17 mouse cellular contexts compared by ENCODE assay signal in genomic region chr9:76331081-76331480, GRCm38 (mm10). TPM values are rescaled to one million over a fixed set of nuclear protein-coding genes. Genes with fewer than 3 reads are reported as not detected.
A peak's percentile ranks its signal among the peaks of the same experiment; 100 is the strongest.
DNase-seq lines count a peak whose midpoint lies in the region; ATAC-seq lines count a peak whose summit lies in the region.
"Had no signal": no experiment of that assay in that cellular context is flagged by ENCODE, and none has a peak within 500 bp of the region (broad histone marks: within the 10 kb centered on the region; RNA-seq: fewer than 3 reads in every experiment).

No protein-coding gene starts in this region.

- DNase-seq in layer of hippocampus, adult 11-12 months (ENCODE audit: low spot score): peak; percentile 53
- no peak for DNase-seq in layer of hippocampus, postnatal 25 days (ENCODE audit: extremely low spot score in 1 of 2, low spot score in 1 of 2)
- DNase-seq in cerebellum, adult 9-10 months: peak; percentile 54
- DNase-seq in cerebellum, postnatal 25 days: peak; percentile 30 to 51
- peak; percentile 15 to 28 for DNase-seq in left cerebral cortex, postnatal 36 days (ENCODE audit: low spot score in 2 of 2)
- no peak for DNase-seq in gastrocnemius, adult 18-20 months (ENCODE audit: low spot score)
- DNase-seq in adrenal gland, postnatal 25 days: no peak
- DNase-seq: adrenal gland, adult 8-10 months; gastrocnemius, adult 2 months; heart, adult 2 months; midbrain, embryonic 14.5 days; thymus, postnatal 36 days had no signal

- no peak for ATAC-seq in monocyte, adult 5-6 weeks (replicated peaks; ENCODE audit: insufficient number of reproducible peaks, low FRiP score, low TSS enrichment, poor library complexity, severe bottlenecking)
- ATAC-seq: CD4-positive, CD25-positive, alpha-beta regulatory T cell, adult 4 months; intestine, embryonic 16.5 days had no signal

- intact Hi-C loops in left cerebral cortex, postnatal 36 days (cut with DNase I): no loop called here

RNA-seq across cellular contexts. Expression of gene Hcrtr2, which starts 7.4 kb away (rescaled TPM):
- total RNA-seq in layer of hippocampus, postnatal 25 days (2021): 1 to 10 TPM; 2.9 to 4.2 TPM
- total RNA-seq in left cerebral cortex, postnatal 36 days (2021): 1 to 10 TPM; 2.0 to 2.9 TPM
- 0.11 to 0.87 TPM (median 0.48 TPM) in 3 replicates for total RNA-seq in monocyte, adult 5-6 weeks (2017)
- not detected for total RNA-seq in gastrocnemius, adult 18-20 months (2021)
- total RNA-seq in adrenal gland, postnatal 25 days (2021): 0.82 and 1.00 TPM in 2 replicates
- total RNA-seq: gastrocnemius, adult 2 months; heart, adult 2 months; megakaryocyte progenitor cell, adult 5-6 weeks; MEL had no signal

Comparison
In these comparisons a context has a peak if more than half of its experiments do, and no peak if none do; other contexts are left out.
1. DNase-seq: peak in layer of hippocampus, adult 11-12 months (single experiment), cerebellum, adult 9-10 months (single experiment), cerebellum, postnatal 25 days (2 of 2) and left cerebral cortex, postnatal 36 days (2 of 2); none in layer of hippocampus, postnatal 25 days (0 of 2), gastrocnemius, adult 18-20 months (single experiment) and adrenal gland, postnatal 25 days (single experiment).